Mouse (Mus musculus): Measurements from ENCODE around the gene Ascl1.

Ascl1 gene

DNA sequence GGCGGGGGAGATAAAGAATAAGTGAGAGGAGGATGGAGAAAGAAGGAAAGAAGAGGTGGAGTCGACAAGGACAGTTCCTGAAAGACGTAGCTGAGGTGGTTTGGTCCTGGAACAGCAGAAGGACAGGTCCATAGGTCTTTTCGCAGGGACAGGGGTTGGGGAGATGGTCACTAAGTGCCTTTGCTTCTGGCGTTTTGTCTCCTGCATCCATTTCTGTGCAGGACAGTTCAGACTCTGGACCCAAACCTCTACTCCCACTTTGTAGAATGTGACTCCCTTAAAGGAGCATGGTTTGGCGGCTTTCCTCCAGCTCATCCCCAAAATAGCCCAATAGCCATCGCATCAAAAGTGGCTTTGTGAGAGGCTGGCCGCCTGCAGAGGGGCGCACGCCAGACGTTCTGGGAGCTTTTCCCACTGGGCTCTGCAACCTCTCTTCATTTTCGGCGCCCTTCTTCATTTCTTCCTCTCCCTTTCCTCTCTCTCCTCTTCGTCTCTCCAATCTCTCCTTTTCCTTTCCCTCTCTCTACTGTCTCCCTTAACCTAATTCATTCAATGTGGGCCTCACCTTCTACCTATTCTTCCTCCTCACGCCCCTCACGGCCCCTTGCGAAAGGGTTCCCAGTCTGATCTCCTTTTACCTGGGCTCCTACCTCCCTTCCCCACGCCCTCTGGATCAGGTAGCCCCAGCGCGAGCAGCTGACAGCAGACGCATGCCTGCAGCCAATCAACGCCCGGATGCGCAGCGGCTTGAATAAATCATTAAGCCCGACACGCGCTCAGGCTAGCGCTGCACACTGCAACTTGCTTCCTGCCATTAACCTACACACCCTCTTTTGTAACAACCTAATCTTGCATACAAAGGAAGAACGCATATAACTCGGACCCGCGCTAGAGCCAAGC is 7.5 kb downstream of the Ascl1 start:
- peak; percentile 87 for ATAC-seq (ENCODE audit: low TSS enrichment)

DNA sequence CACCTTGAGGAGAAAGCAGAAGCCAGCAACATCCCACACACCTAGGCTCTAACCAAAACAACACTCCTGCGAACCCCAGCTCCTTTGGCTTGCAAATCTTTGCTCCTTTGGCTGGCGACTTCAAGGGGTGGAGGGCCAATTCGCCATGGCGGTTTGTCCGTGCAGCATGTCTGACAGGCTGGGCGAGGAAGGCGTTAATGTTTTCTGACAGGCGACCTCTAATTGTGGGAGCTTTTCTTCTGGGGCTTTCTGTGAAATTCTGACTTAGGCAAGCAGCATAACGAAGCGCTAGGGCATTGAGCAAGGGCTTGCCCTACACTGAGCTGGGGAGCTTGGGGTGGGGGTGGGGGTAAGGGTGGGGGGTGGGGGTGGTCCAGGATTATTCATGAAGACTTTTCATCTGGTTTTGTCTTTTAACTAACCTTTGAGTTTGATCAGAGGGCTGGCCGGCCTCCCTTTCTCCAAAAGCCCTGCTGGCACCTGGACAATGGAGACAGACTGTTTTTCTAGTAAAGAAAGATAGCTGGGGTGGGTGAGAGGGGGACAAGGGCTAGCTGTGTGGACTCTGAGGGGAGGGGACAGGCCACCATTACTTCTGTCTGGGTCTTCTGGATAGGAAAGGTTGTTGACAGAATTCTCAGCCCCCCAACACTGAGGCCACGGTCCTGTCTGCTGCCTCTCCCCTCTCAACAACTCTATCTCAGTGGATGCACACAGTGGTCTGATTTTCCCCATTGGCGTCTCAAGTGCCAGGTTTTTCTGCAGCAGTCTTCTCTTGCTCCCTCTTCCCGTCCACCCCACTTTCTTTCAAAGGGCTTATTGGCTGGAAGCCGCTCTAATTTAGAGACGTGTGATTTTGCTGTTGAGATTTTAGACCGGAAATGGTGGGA is 8.4 kb downstream of the Ascl1 start:
- peak; percentile 36; the same call in 1 of the 2 replicates for ATAC-seq (ENCODE audit: low TSS enrichment)

GRCm38 (mm10) chr10:87477895-87478294 is 15.6 kb downstream of the Ascl1 start:
- no peak for ATAC-seq (ENCODE audit: low TSS enrichment)

GRCm38 (mm10) chr10:87474971-87475370 is 18.5 kb downstream of the Ascl1 start:
- ATAC-seq (ENCODE audit: low TSS enrichment), result no peak

- no peak for ATAC-seq (ENCODE audit: low TSS enrichment)
Measured at GRCm38 (mm10) chr10:87473475-87474131, 19.9 kb downstream of the Ascl1 start.

DNA sequence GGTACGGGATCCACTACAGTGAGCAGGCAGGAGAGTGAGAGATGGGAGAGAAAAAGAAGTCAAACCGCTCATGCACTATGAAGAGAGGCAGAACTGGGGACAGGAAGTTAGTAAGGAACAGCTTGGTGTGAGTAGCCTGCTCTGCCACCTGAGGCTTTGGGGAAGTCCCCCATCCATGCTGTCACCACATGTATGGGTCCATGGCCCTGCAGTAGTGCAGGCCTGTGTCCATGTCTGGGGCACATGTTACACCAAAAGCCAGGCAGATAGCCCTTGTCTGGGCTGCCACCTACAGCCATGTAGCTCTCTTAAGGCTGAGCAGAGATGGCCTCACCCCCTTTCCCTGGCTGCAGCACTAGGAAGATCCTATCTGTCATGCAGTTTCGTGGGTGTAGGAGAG is 42.7 kb downstream of the Ascl1 start:
- ATAC-seq (ENCODE audit: low TSS enrichment), result no peak

GRCm38 (mm10) chr10:87449368-87449767 is 44.1 kb downstream of the Ascl1 start:
- no peak for ATAC-seq (ENCODE audit: low TSS enrichment)

DNA sequence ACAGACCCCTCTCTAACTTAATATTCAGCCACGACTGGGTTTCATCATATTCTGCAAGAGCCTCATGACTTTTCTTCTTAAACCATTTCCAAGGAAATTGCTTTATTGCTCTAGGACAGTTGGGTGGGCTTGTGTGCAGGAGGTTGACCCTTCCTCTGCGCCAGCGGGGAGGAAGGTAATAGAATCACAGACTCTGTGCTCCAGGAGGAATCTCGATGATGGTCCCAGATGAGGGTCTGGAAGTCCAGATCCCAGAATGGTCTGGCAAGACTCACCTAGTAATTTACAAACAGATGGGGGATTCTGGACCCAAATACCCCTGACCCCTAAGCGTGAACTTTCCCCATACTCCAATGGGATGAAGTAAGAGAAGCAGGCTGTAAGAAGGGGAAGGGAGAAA is 45.2 kb downstream of the Ascl1 start:
- ATAC-seq (ENCODE audit: low TSS enrichment), result no peak

GRCm38 (mm10) chr10:87447754-87448095 is 45.7 kb downstream of the Ascl1 start:
- ATAC-seq (ENCODE audit: low TSS enrichment), result peak; percentile 47; the same call in 1 of the 2 replicates

DNA sequence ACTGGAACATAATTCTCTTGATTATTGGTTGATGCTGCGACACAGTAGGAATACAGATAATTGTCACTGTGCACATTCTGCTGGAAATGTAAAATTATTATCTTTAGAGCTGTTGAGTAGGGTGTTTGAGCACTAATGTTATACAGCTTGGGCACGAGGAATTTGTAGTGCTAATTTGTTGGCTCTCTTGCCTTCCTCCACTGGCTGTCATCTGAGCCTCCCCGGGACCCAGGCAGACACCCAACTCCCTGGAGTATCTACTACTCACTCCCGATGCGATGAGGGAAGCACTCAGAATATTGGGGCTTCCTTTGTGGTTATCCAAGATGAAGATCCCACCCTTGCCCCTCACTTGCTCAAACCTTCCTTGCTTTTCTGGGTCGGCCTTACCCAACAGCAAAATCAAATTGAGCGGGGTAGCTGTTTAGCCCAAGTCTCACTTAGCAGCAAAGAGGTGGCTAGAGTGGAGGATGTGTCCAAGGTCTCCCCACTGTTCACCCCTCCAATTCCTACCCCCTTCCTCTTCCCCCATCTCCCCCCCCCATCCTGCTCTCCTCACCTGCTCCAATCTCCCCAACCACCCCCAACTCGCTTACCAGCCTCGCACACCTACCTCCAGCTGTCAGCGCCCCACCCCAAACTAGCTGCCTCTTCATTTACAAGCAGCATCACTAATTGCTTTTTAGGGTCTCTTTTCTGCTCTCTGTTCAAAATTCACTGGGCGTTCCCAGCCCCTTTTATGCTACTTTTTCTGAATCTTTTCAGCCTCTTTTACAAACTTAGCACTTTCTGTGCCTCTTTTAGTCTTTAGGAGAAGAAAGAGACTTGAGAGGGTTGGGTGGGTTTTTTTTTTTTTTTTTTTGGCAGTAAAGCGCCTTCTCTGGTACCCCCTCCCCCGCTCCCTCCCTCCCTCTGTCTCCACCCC is 46.4 kb downstream of the Ascl1 start:
- peak; percentile 72 for ATAC-seq (ENCODE audit: low TSS enrichment)

DNA sequence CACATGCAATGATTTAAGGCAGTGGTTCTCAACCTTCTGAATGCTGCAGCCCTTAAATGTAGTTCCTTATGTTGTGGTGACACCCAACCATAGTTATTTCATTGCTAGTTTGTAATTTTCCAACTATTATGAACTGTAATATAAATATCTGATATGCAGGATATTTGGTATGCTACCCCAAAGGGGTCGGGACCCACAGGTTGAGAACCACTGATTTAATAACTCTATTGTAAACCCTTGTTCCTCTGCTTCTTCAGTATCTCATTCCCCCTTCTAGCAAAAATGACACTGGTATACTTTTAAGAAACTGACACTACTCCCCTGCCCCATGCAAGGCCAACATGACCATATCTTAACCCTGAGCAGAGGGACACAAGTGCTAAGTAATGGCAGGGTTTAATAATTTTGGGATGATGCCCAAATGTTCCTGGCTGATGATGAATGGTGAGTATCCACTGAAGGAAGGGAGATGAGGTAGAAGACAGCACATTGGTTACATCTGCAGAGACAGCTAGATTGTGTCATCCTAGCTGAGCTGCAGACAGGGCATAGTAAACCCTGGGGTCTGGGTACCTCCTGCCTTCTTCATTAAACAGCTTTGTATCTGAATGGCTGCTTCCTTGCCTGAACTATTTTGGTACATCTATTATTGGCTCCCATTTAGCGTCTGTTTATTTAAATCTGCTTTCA is 47.2 kb downstream of the Ascl1 start:
- no peak for ATAC-seq (ENCODE audit: low TSS enrichment)
